Mouse (Mus musculus): ENCODE data around the gene Snrk. TPM values are rescaled to one million over a fixed set of nuclear protein-coding genes. Genes with fewer than 3 reads are reported as not detected.

Snrk gene
- total RNA-seq (2012; rRNA removed) (10.7 and 11.8 TPM in 2 replicates), polyA plus RNA-seq (2012; ENCODE audit: insufficient read depth in 1 of 2, insufficient read length in 2 of 2, low read depth in 1 of 2, low replicate concordance in 2 of 2, missing spikeins in 1 of 2) (100 to 1,000 TPM in 1 of 2 experiments, 1 to 10 TPM in 1; 9.1 to 446 TPM)

DNA sequence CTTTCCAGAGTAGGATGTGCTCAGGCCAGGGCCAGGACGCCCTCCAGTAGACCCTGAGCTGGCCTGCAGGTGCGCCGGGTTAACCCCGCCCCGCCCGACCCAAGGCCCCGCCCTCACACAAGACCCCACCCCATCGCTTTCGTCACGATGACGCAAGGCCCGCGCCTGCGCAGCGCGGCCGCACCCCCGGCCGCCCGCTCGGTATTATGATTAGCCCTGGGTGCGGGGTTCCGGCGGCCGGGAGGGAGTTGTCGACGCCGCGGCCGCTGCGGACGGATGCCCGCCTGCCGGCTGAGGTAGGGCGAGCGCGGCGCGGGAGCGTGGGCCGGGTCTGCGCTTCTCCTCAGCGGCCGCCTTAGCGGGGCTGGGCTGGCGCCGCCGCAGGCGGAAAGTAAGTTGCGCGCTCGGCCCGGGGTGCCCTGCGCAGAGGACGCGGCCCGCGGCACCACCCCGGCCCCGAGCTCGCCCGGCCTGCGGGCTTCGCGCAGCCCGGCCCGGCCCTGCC is at the start of gene Snrk:
Gene Snrk (plus strand): TSS at position 155 of the 505 bp plus-strand sequence.
- peak; percentile 82 for DNase-seq (ENCODE audit: low read depth, low spot score)
- no peaks in the 10 kb centered on the region for H3K27me3 ChIP-seq (ENCODE audit: control insufficient read depth in 1 of 2, insufficient read depth in 2 of 2, low read length in 2 of 2)
- no peaks in the 10 kb centered on the region for H3K9me3 ChIP-seq (replicated peaks; ENCODE audit: insufficient read depth, low read length)
- 0 out of 2 replicates have a peak within 1 kb of the TSS, but pooled peaks have one; percentile 31 for H3K27ac ChIP-seq (ENCODE audit: control insufficient read depth, low read depth, low read length)
- TF ChIP-seq KAT2A (conservative IDR thresholded peaks at IDR 0.05; ENCODE audit: low read depth, low read length) (no peak), ZC3H11A (IDR thresholded peaks at IDR 0.05; ENCODE audit: low read depth, low read length) (no peak), NRF1 (IDR thresholded peaks at IDR 0.05; ENCODE audit: insufficient read depth, low read depth, low read length, poor library complexity, severe bottlenecking) (peak; percentile 91), NELFE (IDR thresholded peaks at IDR 0.05; ENCODE audit: low read depth, low read length) (peak; percentile 82), GABPA (IDR thresholded peaks at IDR 0.05; ENCODE audit: low read depth, low read length) (no peak), GATA1 (IDR thresholded peaks at IDR 0.05; ENCODE audit: low read depth, low read length) (no peak), TCF12 (IDR thresholded peaks at IDR 0.05; ENCODE audit: low read depth, low read length) (0 out of 2 replicates have a peak, but pooled peaks have one; percentile 30), HCFC1 (IDR thresholded peaks at IDR 0.05; ENCODE audit: low read depth, low read length) (peak; percentile 63), POLR2AphosphoS2 (IDR thresholded peaks at IDR 0.05; ENCODE audit: low read length) (peak; percentile 37; the same call in 1 of the 2 replicates), POLR2A (IDR thresholded peaks at IDR 0.05; ENCODE audit: control insufficient read depth in 1 of 2, insufficient read depth in 1 of 2, low read depth in 1 of 2, low read length in 2 of 2, poor library complexity in 1 of 2) (peak; percentile 81 to 93), ETS1 (IDR thresholded peaks at IDR 0.05; ENCODE audit: low read depth, low read length) (no peak), ZMIZ1 (IDR thresholded peaks at IDR 0.05; ENCODE audit: low read depth, low read length) (peak; percentile 80), USF2 (IDR thresholded peaks at IDR 0.05; ENCODE audit: borderline replicate concordance in 1 of 2, insufficient read depth in 1 of 2, low read depth in 1 of 2, low read length in 2 of 2) (no peak), MAFK (IDR thresholded peaks at IDR 0.05; ENCODE audit: borderline replicate concordance, low read depth, low read length) (no peak), POLR2AphosphoS5 (IDR thresholded peaks at IDR 0.05; ENCODE audit: borderline replicate concordance, low read depth, low read length) (no peak), USF1 (IDR thresholded peaks at IDR 0.05; ENCODE audit: low read depth, low read length) (no peak)
- H3K79me2 ChIP-seq (ENCODE audit: control insufficient read depth, insufficient read depth, low read length, poor library complexity): peaks cover 9% of the 10 kb centered on the region
- H3K36me3 ChIP-seq (ENCODE audit: control insufficient read depth in 1 of 2, insufficient read depth in 2 of 2, low read length in 2 of 2): peaks cover 0 to 10% of the 10 kb centered on the region in 2 experiments; a peak in 2 of 4 replicates
- peaks cover 6% of the 10 kb centered on the region in 2 experiments for H3K4me1 ChIP-seq (ENCODE audit: control insufficient read depth in 1 of 2, insufficient read depth in 2 of 2, low read length in 2 of 2)
- peak within 1 kb of the TSS; percentile 93 for H3K9ac ChIP-seq (ENCODE audit: control insufficient read depth, low read depth, low read length, poor library complexity, severe bottlenecking)
- peak within 1 kb of the TSS; percentile 63 to 90 for H3K4me3 ChIP-seq (ENCODE audit: control insufficient read depth in 1 of 2, insufficient read depth in 1 of 2, low read depth in 2 of 2, low read length in 2 of 2)

GRCm38 (mm10) chr9:122067654-122068053 is 49.4 kb upstream of the Snrk start:
- Histone ChIP-seq H3K79me2 (ENCODE audit: control insufficient read depth, insufficient read depth, low read length, poor library complexity) (no peaks in the 10 kb centered on the region), H3K36me3 (ENCODE audit: control insufficient read depth in 1 of 2, insufficient read depth in 2 of 2, low read length in 2 of 2) (no peaks in the 10 kb centered on the region), H3K4me3 (ENCODE audit: control insufficient read depth in 1 of 2, insufficient read depth in 1 of 2, low read depth in 2 of 2, low read length in 2 of 2) (no peak overlapping the region), H3K9ac (ENCODE audit: control insufficient read depth, low read depth, low read length, poor library complexity, severe bottlenecking) (no peak overlapping the region), H3K27me3 (ENCODE audit: control insufficient read depth in 1 of 2, insufficient read depth in 2 of 2, low read length in 2 of 2) (no peaks in the 10 kb centered on the region), H3K9me3 (replicated peaks; ENCODE audit: insufficient read depth, low read length) (no peaks in the 10 kb centered on the region), H3K4me1 (ENCODE audit: control insufficient read depth in 1 of 2, insufficient read depth in 2 of 2, low read length in 2 of 2) (no peaks in the 10 kb centered on the region), H3K27ac (ENCODE audit: control insufficient read depth, low read depth, low read length) (no peak overlapping the region)
- TF ChIP-seq CHD1 (IDR thresholded peaks at IDR 0.05; ENCODE audit: low read depth, low read length) (no peak), USF1 (IDR thresholded peaks at IDR 0.05; ENCODE audit: low read depth, low read length) (no peak), CHD2 (IDR thresholded peaks at IDR 0.05; ENCODE audit: low read length) (no peak), NELFE (IDR thresholded peaks at IDR 0.05; ENCODE audit: low read depth, low read length) (no peak), ELF1 (IDR thresholded peaks at IDR 0.05; ENCODE audit: low read depth, low read length) (no peak), ZC3H11A (IDR thresholded peaks at IDR 0.05; ENCODE audit: low read depth, low read length) (no peak), POLR2A (IDR thresholded peaks at IDR 0.05; ENCODE audit: control insufficient read depth in 1 of 2, insufficient read depth in 1 of 2, low read depth in 1 of 2, low read length in 2 of 2, poor library complexity in 1 of 2) (no peak), MYC (IDR thresholded peaks at IDR 0.05; ENCODE audit: low read depth, low read length) (no peak), ZMIZ1 (IDR thresholded peaks at IDR 0.05; ENCODE audit: low read depth, low read length) (no peak), POLR2AphosphoS2 (IDR thresholded peaks at IDR 0.05; ENCODE audit: low read length) (no peak), MXI1 (IDR thresholded peaks at IDR 0.05; ENCODE audit: low read depth, low read length) (no peak), POLR2AphosphoS5 (IDR thresholded peaks at IDR 0.05; ENCODE audit: borderline replicate concordance, low read depth, low read length) (no peak), MYB (IDR thresholded peaks at IDR 0.05; ENCODE audit: low read depth, low read length) (no peak), RCOR1 (IDR thresholded peaks at IDR 0.05; ENCODE audit: low read depth, low read length) (no peak), BHLHE40 (IDR thresholded peaks at IDR 0.05; ENCODE audit: borderline replicate concordance, low read depth, low read length) (no peak), TBP (IDR thresholded peaks at IDR 0.05; ENCODE audit: low read depth, low read length) (no peak), ETS1 (IDR thresholded peaks at IDR 0.05; ENCODE audit: low read depth, low read length) (no peak), ZKSCAN1 (IDR thresholded peaks at IDR 0.05; ENCODE audit: low read depth, low read length) (no peak), EP300 (IDR thresholded peaks at IDR 0.05; ENCODE audit: low read depth in 1 of 2, low read length in 2 of 2) (no peak), KAT2A (conservative IDR thresholded peaks at IDR 0.05; ENCODE audit: low read depth, low read length) (no peak)
- no peak for DNase-seq (ENCODE audit: low read depth, low spot score)
